Mouse (Mus musculus): Measurements from ENCODE around the gene Prr14.

The Prr14 gene

DNA sequence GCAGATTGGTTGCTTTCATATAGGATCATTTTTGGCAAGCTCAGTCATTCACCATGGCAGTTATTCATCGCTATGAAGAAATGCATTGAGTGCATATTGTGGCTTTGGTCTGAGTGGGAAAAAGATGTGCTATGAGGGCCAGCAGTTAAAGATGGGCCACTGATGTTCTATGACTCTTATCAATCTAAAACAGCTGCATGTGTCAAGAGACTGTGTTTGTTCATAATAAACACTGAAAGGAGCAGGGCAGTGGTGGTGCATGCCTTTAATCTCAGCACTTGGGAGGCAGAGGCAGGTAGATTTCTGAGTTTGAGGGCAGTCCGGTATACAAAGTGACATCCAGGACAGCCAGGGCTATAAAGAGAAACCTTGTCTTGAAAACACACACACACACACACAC is 6.3 kb downstream of the Prr14 start:
- POLR2A ChIA-PET = interaction anchor here (0.6 to 4.4 kb wide), 20 partner anchors 9 to 193 kb away, joined by 3 to 50 read pairs (median 4); partner anchors contain the start of genes Zfp689 (in 2 of the 4) and Fbrs (in 1 of the 4)
- CTCF ChIA-PET = interaction anchor here in 2 of 4 experiments (0.6 kb wide), 2 partner anchors 31 to 162 kb away, joined by 3 to 4 read pairs; no protein-coding TSS in a partner anchor

DNA sequence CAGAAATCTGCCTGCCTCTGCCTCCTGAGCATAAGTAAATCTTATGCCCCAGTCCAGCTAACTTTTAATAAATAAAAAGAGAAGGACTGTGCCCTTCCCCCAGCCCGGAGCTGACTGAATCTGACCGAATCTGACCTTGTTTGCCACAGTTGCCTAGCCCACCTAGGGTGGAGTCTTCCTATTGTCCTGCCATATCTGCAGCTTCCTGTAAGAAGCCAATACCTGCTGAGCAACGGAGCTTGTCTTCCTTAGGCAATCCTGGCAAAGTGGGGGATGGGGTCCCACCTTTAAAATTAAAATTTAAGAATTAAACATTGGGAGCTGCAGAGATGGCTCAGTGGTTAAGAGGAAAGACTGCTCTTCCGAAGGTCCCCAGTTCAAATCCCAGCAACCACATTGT is 7.2 kb downstream of the Prr14 start:
- CTCF ChIA-PET = interaction anchor here in 3 of 4 experiments (0.6 to 1.1 kb wide), 4 partner anchors 9 to 38 kb away, joined by 3 to 10 read pairs (median 4); no protein-coding TSS in a partner anchor
- POLR2A ChIA-PET = interaction anchor here (0.6 to 4.4 kb wide), 24 partner anchors 8 to 245 kb away, joined by 3 to 50 read pairs (median 6); partner anchors contain the start of genes Zfp689 (in 3 of the 4), Ctf1 (in 1 of the 4) and Fbrs (in 1 of the 4)

DNA sequence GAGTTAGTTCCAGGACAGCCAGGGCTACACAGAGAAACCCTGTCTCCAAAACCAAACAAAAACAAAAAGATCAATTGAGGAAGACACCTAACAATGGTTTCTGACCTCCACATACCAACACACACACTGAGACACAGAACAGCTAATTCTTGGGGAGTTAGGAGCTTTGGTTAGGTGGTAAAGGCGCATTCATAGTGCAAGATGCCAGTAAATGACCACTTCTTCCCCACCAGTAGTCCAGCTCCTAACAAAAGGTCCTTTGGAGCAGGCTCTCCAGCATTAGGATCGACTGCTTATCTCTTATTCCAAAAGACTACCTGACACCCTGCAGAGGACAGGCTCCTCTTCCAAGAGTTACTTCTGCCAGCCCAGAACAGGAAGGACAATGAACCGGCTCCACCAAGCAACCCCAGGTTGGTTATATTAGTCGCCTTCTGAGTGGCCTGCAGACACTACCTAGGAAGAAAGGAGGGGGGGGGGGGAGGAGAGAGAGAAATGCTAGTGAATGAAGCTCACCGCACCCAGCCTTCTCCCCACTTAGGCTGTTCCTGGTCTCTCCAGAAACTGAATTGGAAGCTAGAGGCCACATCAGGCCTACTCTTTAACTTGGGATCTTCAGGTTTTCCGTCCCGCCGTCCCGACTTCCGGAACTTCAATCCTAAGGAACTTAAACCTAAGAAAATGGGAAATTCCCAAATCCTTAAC is 10.8 kb downstream of the Prr14 start:
- CTCF ChIA-PET = interaction anchor here (0.6 to 2.1 kb wide), 14 partner anchors 10 to 241 kb away, joined by 3 to 10 read pairs (median 5); partner anchors contain the start of genes Zfp689 (in 2 of the 4) and Srcap (in 1 of the 4)
- POLR2A ChIA-PET = interaction anchor here (0.6 to 3.6 kb wide), 84 partner anchors 9 to 968 kb away, joined by 3 to 65 read pairs (median 5); partner anchors contain the start of genes Zfp689 (in 4 of the 4), Prr14 (in 3 of the 4), Srcap (in 3 of the 4) and Ccdc189 (in 2 of the 4)

- ChIA-PET CTCF (interaction anchor here (0.6 to 2.1 kb wide), 21 partner anchors 9 to 1661 kb away, joined by 3 to 10 read pairs (median 4); partner anchors contain the start of genes Zfp689 (in 2 of the 4), Srcap (in 1 of the 4) and Zfp764 (in 1 of the 4)), POLR2A (interaction anchor here (0.5 to 3.6 kb wide), 100 partner anchors 9 to 969 kb away, joined by 3 to 65 read pairs (median 4); partner anchors contain the start of genes Zfp689 (in 4 of the 4), Prr14 (in 3 of the 4), Srcap (in 3 of the 4) and Dctpp1 (in 2 of the 4))
Measured at GRCm38 (mm10) chr7:127470743-127471645, 11.6 kb downstream of the Prr14 start.

DNA sequence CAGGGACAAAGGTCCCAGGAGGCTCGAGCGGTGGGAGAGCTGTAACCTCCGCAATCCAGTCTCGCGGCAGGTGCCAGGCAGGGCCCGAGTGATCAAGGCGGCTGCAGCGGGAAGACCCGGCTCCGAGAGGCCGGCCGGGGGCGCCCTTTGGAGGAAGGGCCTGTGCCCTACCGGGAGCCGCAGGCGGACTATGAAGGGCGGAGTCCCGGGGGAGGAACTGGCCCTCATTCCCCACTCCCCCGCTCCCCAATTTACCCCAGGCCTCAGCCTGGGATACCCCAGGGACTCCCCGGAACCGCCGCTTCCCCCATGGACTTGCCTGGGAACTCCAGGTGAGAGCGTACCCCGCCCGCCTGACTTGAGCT is 12.2 kb downstream of the Prr14 start:
- ChIA-PET CTCF (interaction anchor here in 3 of 4 experiments (0.7 to 2.1 kb wide), 12 partner anchors 8 to 461 kb away, joined by 3 to 6 read pairs (median 4); partner anchors contain the start of genes Zfp689 (in 2 of the 3), Srcap (in 1 of the 3) and Zfp764 (in 1 of the 3)), POLR2A (interaction anchor here (0.6 to 3.6 kb wide), 58 partner anchors 8 to 969 kb away, joined by 3 to 65 read pairs (median 6); partner anchors contain the start of genes Srcap (in 3 of the 4), Zfp689 (in 3 of the 4), Fbrs (in 2 of the 4) and Prr14 (in 2 of the 4))

- ChIA-PET POLR2A (interaction anchor here in 2 of 4 experiments (1.0 to 3.6 kb wide), 23 partner anchors 7 to 218 kb away, joined by 3 to 65 read pairs (median 14); partner anchors contain the start of genes Fbrs (in 2 of the 2), Srcap (in 2 of the 2), Zfp689 (in 2 of the 2) and Ccdc189 (in 1 of the 2)), CTCF (interaction anchor here in 1 of 4 experiments (1.2 to 2.1 kb wide), 3 partner anchors 13 to 22 kb away, joined by 3 to 6 read pairs (median 4); no protein-coding TSS in a partner anchor)
Measured at GRCm38 (mm10) chr7:127472060-127472459, 12.6 kb downstream of the Prr14 start.

- CTCF ChIA-PET = interaction anchor here in 1 of 4 experiments (1.3 kb wide), 1 partner anchor 123 kb away, joined by 3 read pairs; no protein-coding TSS in a partner anchor
Measured at GRCm38 (mm10) chr7:127473705-127474104, 14.3 kb downstream of the Prr14 start.

DNA sequence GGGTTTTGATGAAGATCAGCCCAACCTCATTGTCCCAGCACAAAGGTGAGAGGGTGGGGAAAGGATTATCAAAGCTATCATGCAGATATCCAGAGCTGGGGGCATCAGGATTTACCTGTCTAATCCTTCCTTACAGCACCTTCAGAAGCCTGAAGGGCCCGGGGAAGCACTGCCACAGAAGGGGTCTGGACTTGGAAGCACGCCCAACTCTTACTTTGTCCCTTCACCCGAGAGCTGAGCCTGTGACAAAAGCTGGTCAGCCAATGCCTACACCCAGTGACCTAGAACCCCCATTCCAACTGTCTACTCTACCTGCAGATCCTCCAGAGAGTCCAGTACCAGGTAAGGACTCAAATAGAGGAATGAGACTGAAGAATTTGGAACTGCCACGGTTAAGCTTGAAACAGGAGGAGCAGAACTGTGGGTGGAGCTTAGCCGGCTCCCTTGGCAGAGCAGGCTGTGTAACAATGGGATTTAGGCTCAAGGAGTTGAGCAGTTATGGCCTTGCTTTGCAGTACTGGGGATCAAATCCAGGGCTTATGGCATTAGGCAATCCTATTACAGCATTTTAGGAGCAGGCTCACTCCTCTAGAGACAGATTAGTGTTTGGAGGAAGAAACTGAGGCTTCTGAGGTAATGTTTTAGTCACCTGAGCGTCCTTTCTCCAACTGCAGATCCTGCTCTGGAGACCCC is 15.1 kb downstream of the Prr14 start:
- POLR2A ChIA-PET = interaction anchor here in 3 of 4 experiments (0.6 to 5.5 kb wide), 12 partner anchors 8 to 39 kb away, joined by 3 to 50 read pairs (median 4); partner anchors contain the start of genes Prr14 (in 1 of the 3), Srcap (in 1 of the 3) and Zfp689 (in 1 of the 3)

More at GRCm38 (mm10) chr7:127473705-127474104, 14.3 kb downstream of the Prr14 start:
- POLR2A ChIA-PET = interaction anchor here in 3 of 4 experiments (0.6 to 5.5 kb wide), 7 partner anchors 8 to 40 kb away, joined by 3 to 50 read pairs (median 3); partner anchors contain the start of gene Zfp689 (in 1 of the 3)

DNA sequence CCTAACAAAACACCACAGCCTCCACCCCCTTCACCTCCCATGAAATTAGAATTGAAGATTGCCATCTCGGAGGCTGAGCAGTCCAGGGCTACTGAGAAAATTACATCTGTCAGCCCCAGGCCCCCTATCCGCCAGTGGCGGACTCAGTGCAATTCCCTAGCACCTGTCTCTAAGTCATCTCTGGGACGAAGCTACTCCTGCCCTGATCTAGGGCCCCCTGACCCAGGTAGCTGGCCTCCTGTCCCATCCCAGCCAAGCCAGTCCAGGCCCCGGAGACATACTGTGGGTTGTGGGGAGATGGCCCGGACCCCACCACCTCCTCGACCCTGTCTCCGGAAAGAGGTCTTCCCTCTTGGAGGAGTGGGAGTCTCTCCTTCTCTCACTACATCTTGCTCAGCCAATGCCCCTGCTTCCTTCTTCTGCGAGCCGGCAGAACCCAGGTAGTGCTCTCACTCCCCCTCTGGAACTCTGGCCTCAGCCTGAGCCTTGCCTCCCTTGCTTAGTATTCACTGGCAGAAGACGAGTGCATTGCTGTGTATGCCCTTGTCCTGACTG is 15.9 kb downstream of the Prr14 start:
- POLR2A ChIA-PET = interaction anchor here in 3 of 4 experiments (0.5 to 5.5 kb wide), 9 partner anchors 9 to 782 kb away, joined by 3 to 50 read pairs (median 4); partner anchors contain the start of genes Prr14 (in 1 of the 3), Srcap (in 1 of the 3) and Zfp689 (in 1 of the 3)
- CTCF ChIA-PET = interaction anchor here in 1 of 4 experiments (0.5 kb wide), 1 partner anchor 9 kb away, joined by 10 read pairs; no protein-coding TSS in a partner anchor

More for the DNA sequence above, 15.1 kb downstream of the Prr14 start:
- CTCF ChIA-PET = interaction anchor here in 1 of 4 experiments (1.3 kb wide), 1 partner anchor 124 kb away, joined by 3 read pairs; no protein-coding TSS in a partner anchor

GRCm38 (mm10) chr7:127476336-127476735 is 16.9 kb downstream of the Prr14 start:
- CTCF ChIA-PET = interaction anchor here in 1 of 4 experiments (0.7 kb wide), 1 partner anchor 17 kb away, joined by 3 read pairs; the partner anchor contains the start of gene Prr14
- POLR2A ChIA-PET = interaction anchor here (0.6 to 5.5 kb wide), 16 partner anchors 10 to 1254 kb away, joined by 3 to 50 read pairs (median 8); partner anchors contain the start of genes Zfp689 (in 3 of the 4), Srcap (in 2 of the 4), Sephs2 (in 1 of the 4) and Zfp768 (in 1 of the 4)

- POLR2A ChIA-PET = interaction anchor here (0.6 to 5.5 kb wide), 51 partner anchors 8 to 1254 kb away, joined by 3 to 50 read pairs (median 5); partner anchors contain the start of genes Zfp689 (in 4 of the 4), Srcap (in 3 of the 4), Sephs2 (in 2 of the 4) and Ccdc189 (in 1 of the 4)
- CTCF ChIA-PET = interaction anchor here in 2 of 4 experiments (0.7 to 1.3 kb wide), 2 partner anchors 17 to 29 kb away, joined by 3 read pairs; partner anchors contain the start of gene Prr14 (in 1 of the 2)
Measured at GRCm38 (mm10) chr7:127476855-127477254, 17.4 kb downstream of the Prr14 start.

DNA sequence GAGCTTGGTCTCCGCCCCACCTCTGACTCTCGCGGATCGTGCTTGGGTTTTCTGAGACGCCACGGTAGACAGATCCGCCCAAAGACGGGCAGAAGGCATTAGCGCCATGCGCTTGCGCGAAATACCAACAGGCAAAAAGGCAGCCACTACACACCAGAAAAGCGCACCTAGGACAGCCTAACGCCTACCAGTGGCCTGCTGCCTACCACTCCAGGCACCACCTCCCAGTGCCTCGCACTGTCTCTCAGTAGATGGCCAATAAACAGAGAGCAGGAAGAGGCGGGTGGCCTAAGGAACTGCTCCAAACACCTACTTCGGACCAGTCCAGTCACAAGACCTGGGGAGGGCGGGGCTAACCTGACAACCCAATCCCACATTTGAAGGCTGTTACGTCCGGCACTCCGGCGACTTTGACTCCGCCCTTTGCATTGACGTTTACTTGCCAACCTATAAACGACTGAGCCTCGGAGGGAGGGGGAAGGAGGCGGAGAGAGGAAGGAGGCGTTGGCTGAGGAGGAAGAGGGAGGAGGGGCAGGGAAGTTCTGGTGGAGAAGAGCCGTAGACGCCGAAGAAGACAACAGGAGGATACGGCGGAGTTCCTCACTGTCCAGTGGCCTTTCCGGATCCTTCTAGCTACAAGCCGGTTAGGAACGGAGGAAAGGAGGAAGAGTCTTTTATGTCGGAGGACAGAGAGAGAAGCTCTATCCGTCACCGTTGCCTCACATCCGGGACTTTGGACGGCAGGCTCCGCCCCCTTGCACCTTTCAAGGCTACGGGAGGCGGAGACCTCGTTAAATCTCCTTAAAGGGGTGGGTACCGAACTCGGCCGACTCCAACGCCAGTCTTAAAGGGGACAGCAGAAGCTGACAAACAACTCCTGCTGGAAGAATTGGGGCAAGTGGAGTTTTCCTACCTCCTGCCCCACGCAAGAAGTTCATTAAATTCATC is 18.6 kb downstream of the Prr14 start:
- POLR2A ChIA-PET = interaction anchor here (0.6 to 8.3 kb wide), 73 partner anchors 7 to 457 kb away, joined by 3 to 58 read pairs (median 4); partner anchors contain the start of genes Zfp689 (in 4 of the 4), Srcap (in 3 of the 4), Ccdc189 (in 2 of the 4) and Rnf40 (in 2 of the 4)
- CTCF ChIA-PET = interaction anchor here in 3 of 4 experiments (0.6 to 1.3 kb wide), 7 partner anchors 9 to 249 kb away, joined by 3 to 4 read pairs (median 3); partner anchors contain the start of gene Dctpp1 (in 1 of the 3)

- ChIA-PET POLR2A (interaction anchor here in 3 of 4 experiments (0.6 to 8.3 kb wide), 59 partner anchors 8 to 457 kb away, joined by 3 to 58 read pairs (median 5); partner anchors contain the start of genes Srcap (in 3 of the 3), Zfp689 (in 3 of the 3), Ccdc189 (in 2 of the 3) and Rnf40 (in 2 of the 3)), CTCF (interaction anchor here in 3 of 4 experiments (0.6 to 1.1 kb wide), 7 partner anchors 8 to 250 kb away, joined by 3 to 4 read pairs (median 4); partner anchors contain the start of genes Dctpp1 (in 1 of the 3) and Srcap (in 1 of the 3))
Measured at GRCm38 (mm10) chr7:127478635-127479317, 19.4 kb downstream of the Prr14 start, which contains the start of gene Fbrs. Fbrs (plus strand) TSS chr7:127479199.

Data from embryonic stem cell, embryonic (primary cell).